Comparison of ENCODE assay signal across 16 mouse cellular contexts in the genomic region with DNA sequence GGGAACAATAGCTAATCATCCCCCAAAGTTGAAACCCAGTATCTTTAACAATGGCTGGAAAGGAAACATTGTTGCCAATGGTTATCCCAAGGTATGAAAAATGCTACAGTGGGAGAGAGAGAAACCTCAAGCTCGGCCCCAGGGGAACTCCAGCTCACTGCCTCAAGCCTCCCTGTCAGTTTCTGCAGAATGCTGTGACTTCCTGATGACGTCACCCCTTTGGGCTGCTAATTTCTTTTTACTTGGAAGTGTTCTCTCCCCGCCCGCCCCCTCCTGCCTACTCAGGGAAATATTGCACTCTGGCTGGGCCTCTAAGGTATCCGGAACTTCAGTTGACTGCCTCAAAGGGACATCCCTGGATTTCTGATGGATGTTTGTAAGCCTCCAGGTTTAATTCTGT. TPM values are rescaled to one million over a fixed set of nuclear protein-coding genes. Genes with fewer than 3 reads are reported as not detected.
DNase-seq lines count a peak whose midpoint lies in the region; ATAC-seq lines count a peak whose summit lies in the region.
"Had no signal": no experiment of that assay in that cellular context is flagged by ENCODE, and none has a peak within 500 bp of the region (broad histone marks: within the 10 kb centered on the region; RNA-seq: fewer than 3 reads in every experiment).

No protein-coding gene starts in this region.

- H3K9ac ChIP-seq in kidney, embryonic 15.5 days = no peak overlapping the region
- no peak overlapping the region for H3K9ac ChIP-seq in hindbrain, embryonic 13.5 days
- H3K9ac ChIP-seq: hindbrain, embryonic 15.5 days; lung, embryonic 15.5 days had no signal

- no peaks in the 10 kb centered on the region for H3K9me3 ChIP-seq in kidney, embryonic 15.5 days (replicated peaks)
- no peaks in the 10 kb centered on the region for H3K9me3 ChIP-seq in hindbrain, embryonic 13.5 days
- H3K9me3 ChIP-seq: hindbrain, embryonic 15.5 days; lung, embryonic 15.5 days had no signal

- no peaks in the 10 kb centered on the region for H3K36me3 ChIP-seq in kidney, embryonic 15.5 days
- no peaks in the 10 kb centered on the region for H3K36me3 ChIP-seq in hindbrain, embryonic 13.5 days
- H3K36me3 ChIP-seq: hindbrain, embryonic 15.5 days; lung, embryonic 15.5 days had no signal

- DNase-seq in embryo, embryonic 10 days (ENCODE audit: low spot score) = peak; percentile 28
- no peak for DNase-seq in embryo, embryonic 10.5 days (ENCODE audit: low spot score)
- DNase-seq in kidney, postnatal 25 days = peak; percentile 56 to 74
- DNase-seq in fibroblast of lung, adult 2 months (ENCODE audit: low read depth) = peak; percentile 23
- peak; percentile 74 to 77 for DNase-seq in lung, postnatal 4 days
- DNase-seq in layer of hippocampus, adult 18-20 months (ENCODE audit: low spot score in 2 of 2) = no peak
- DNase-seq: cerebellum, adult 8-10 months had no signal

- 0 out of 2 replicates have a peak, but pooled peaks cover 6% of the 10 kb centered on the region for H3K27me3 ChIP-seq in kidney, embryonic 15.5 days
- peaks cover 26% of the 10 kb centered on the region; the same call in 1 of the 2 replicates for H3K27me3 ChIP-seq in hindbrain, embryonic 13.5 days

- peaks cover 33% of the 10 kb centered on the region for H3K4me1 ChIP-seq in kidney, embryonic 15.5 days
- peaks cover 12% of the 10 kb centered on the region for H3K4me1 ChIP-seq in hindbrain, embryonic 13.5 days (replicated peaks)

- no peak overlapping the region for H3K27ac ChIP-seq in kidney, embryonic 15.5 days
- H3K27ac ChIP-seq in hindbrain, embryonic 13.5 days = no peak overlapping the region
- H3K27ac ChIP-seq: hindbrain, embryonic 15.5 days had no signal

- H3K4me3 ChIP-seq in kidney, embryonic 15.5 days (replicated peaks) = no peak overlapping the region
- H3K4me3 ChIP-seq in hindbrain, embryonic 13.5 days = no peak overlapping the region
- H3K4me3 ChIP-seq: erythroblast, embryonic 14.5 days; hindbrain, embryonic 15.5 days; lung, embryonic 15.5 days had no signal

- WGBS in kidney, embryonic 15.5 days = 17% methylated on average over 5 of the region's 5 CpGs
- 29% methylated on average over 5 of the region's 5 CpGs for WGBS in hindbrain, embryonic 13.5 days

- H3K4me2 ChIP-seq in kidney, embryonic 15.5 days = no peak overlapping the region
- no peak overlapping the region for H3K4me2 ChIP-seq in hindbrain, embryonic 13.5 days
- H3K4me2 ChIP-seq: hindbrain, embryonic 15.5 days; lung, embryonic 15.5 days had no signal

- no peak for ATAC-seq in kidney, embryonic 15.5 days (replicated peaks; ENCODE audit: low FRiP score)
- ATAC-seq in hindbrain, embryonic 13.5 days (ENCODE audit: low FRiP score) = no peak

RNA-seq across cellular contexts. Expression of a gene that starts 16.8 kb away (rescaled TPM):
- 39.3 and 45.6 TPM in 2 replicates for polyA plus RNA-seq in kidney, embryonic 15.5 days (2015; fragmentation: Nextera tagmentation; extraction: Ambion mirVana)
- total RNA-seq in layer of hippocampus, adult 18-20 months (2021) = not detected
- not detected in 2 replicates for polyA plus RNA-seq in hindbrain, embryonic 13.5 days (2015; fragmentation: Nextera tagmentation; extraction: Ambion mirVana)
- total RNA-seq: adrenal gland, adult 18-20 months; gastrocnemius, adult 8-10 months; left cerebral cortex, adult 8-10 months had no signal
- polyA plus RNA-seq: erythroblast, embryonic 14.5 days had no signal

RNA-seq across cellular contexts. Expression of a gene that starts 22.5 kb away (rescaled TPM):
- polyA plus RNA-seq in kidney, embryonic 15.5 days (2015; fragmentation: Nextera tagmentation; extraction: Ambion mirVana) = 52.9 and 56.3 TPM in 2 replicates
- total RNA-seq in layer of hippocampus, adult 18-20 months (2021) = 1 to 10 TPM in 1 of 2 experiments, under 1 TPM in 1; 0.43 to 1.6 TPM
- 2.3 and 2.8 TPM in 2 replicates for polyA plus RNA-seq in hindbrain, embryonic 13.5 days (2015; fragmentation: Nextera tagmentation; extraction: Ambion mirVana)
- total RNA-seq: gastrocnemius, adult 8-10 months had no signal

RNA-seq across cellular contexts. Expression of a gene that starts 31.4 kb away (rescaled TPM):
- polyA plus RNA-seq in kidney, embryonic 15.5 days (2015; fragmentation: Nextera tagmentation; extraction: Ambion mirVana) = 23.3 and 26.1 TPM in 2 replicates
- 1 to 10 TPM; 7.5 to 8.6 TPM for total RNA-seq in layer of hippocampus, adult 18-20 months (2021)
- 5.4 and 6.7 TPM in 2 replicates for polyA plus RNA-seq in hindbrain, embryonic 13.5 days (2015; fragmentation: Nextera tagmentation; extraction: Ambion mirVana)

RNA-seq across cellular contexts. Expression of a gene that starts 45.4 kb away (rescaled TPM):
- polyA plus RNA-seq in kidney, embryonic 15.5 days (2015; fragmentation: Nextera tagmentation; extraction: Ambion mirVana) = 69.1 and 71.6 TPM in 2 replicates
- 10 to 100 TPM; 27.8 to 29.5 TPM for total RNA-seq in layer of hippocampus, adult 18-20 months (2021)
- polyA plus RNA-seq in hindbrain, embryonic 13.5 days (2015; fragmentation: Nextera tagmentation; extraction: Ambion mirVana) = 64.6 and 65.0 TPM in 2 replicates

RNA-seq across cellular contexts. Expression of a gene that starts 48.2 kb away (rescaled TPM):
- 2.0 and 5.1 TPM in 2 replicates for polyA plus RNA-seq in kidney, embryonic 15.5 days (2015; fragmentation: Nextera tagmentation; extraction: Ambion mirVana)
- total RNA-seq in layer of hippocampus, adult 18-20 months (2021) = not detected
- 0.31 TPM in 1 of 2 replicates, not detected in the other for polyA plus RNA-seq in hindbrain, embryonic 13.5 days (2015; fragmentation: Nextera tagmentation; extraction: Ambion mirVana)
- total RNA-seq: adrenal gland, adult 18-20 months; gastrocnemius, adult 8-10 months; left cerebral cortex, adult 8-10 months had no signal
- polyA plus RNA-seq: urinary bladder, adult 2 months had no signal

Comparison
In these comparisons a context has a peak if more than half of its experiments do, and no peak if none do; other contexts are left out.
1. DNase-seq: peak in embryo, embryonic 10 days (single experiment), kidney, postnatal 25 days (2 of 2), fibroblast of lung, adult 2 months (single experiment) and lung, postnatal 4 days (2 of 2); none in embryo, embryonic 10.5 days (single experiment) and layer of hippocampus, adult 18-20 months (0 of 2).
2. RNA of a gene that starts 16.8 kb away (polyA plus RNA-seq): 39.3 to 45.6 TPM in kidney, embryonic 15.5 days; not detected in hindbrain, embryonic 13.5 days; every median in the first group is over 10 times any median in the second.
3. RNA of a gene that starts 22.5 kb away (polyA plus RNA-seq): 52.9 to 56.3 TPM in kidney, embryonic 15.5 days; 2.3 to 2.8 TPM in hindbrain, embryonic 13.5 days; every median in the first group is over 10 times any median in the second.